Mouse (Mus musculus): ENCODE measurements at regions not wholly inside any gene's neighbourhood (a gene's known extent, or its start where the extent isn't known, plus 50 kb on each side); places are given as distances from the start of the nearest gene placed in this dataset.

- DNase-seq (ENCODE audit: low spot score in 2 of 2), result no peak
Measured at GRCm38 (mm10) chr1:42472495-42473230, 222.9 kb upstream of the Pou3f3 start.

DNA sequence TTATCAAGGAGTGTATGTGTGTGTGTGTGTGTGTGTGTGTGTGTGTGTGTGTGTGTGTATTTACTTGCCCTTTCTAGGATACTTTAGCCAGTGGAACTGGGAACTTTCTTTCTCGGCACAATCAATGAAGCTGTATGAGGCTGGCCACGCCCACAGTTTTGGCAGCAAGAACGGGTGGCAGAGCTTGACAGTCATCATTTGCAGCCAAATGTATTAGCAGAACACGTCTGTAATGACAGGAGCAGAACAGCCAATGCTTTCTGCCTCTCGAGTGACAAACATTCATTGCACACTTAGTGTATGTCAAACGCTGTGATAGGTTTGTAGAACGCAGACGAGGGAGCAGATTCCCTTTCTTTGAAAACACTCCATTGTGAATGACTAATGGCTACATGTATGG, 221.4 kb upstream of the Pou3f3 start:
- no peak for DNase-seq (ENCODE audit: low spot score in 2 of 2)

GRCm38 (mm10) chr1:42474831-42475230, 220.7 kb upstream of the Pou3f3 start:
- DNase-seq (ENCODE audit: low spot score in 2 of 2), result no peak

DNA sequence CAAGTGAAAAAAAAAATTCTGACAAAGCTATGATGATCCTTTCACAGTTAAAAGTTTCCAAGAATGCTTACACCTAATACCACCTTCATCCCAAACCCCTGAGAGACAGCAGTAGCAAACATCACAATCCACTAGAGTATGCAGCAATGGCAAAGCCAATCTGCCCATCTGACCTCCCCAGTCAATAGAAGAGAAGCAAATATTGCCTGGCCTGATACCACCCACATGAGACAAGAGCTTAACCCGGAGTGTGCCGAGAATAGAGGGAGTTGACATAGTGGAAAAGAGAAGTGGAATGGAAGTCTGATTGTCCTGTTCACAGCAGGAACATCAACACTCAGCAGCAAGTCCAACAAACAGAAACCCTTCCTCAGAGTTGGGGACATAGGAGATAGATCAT, 219.9 kb upstream of the Pou3f3 start:
- no peak for DNase-seq (ENCODE audit: low spot score in 2 of 2)

DNA sequence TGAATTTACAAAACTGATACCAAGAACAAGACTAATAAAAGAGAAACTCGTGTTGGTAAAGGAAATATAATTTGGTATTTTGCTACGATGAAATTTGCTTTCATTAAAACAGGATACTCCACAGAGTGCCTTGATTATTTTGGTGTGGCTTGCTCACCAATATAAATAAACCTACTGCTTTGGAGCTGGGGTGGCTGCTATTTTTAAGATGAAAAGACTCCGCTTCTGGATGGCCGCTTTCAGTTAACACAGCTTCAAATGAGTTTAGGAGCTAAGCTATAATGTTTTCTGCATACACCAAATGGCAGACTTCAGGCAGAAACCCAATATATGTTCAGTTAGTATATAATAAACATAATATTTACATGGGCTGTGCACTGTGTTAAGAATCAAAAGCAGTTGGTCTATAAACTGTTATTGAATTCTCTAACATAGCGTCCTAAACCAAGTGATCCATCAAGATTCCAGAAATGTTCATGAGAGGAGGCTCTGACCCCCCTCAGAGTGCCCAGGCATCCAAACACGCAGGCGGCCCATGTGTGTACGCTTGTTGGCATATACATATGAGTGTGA, 215.1 kb upstream of the Pou3f3 start:
- no peak for DNase-seq (ENCODE audit: low spot score in 2 of 2)

DNA sequence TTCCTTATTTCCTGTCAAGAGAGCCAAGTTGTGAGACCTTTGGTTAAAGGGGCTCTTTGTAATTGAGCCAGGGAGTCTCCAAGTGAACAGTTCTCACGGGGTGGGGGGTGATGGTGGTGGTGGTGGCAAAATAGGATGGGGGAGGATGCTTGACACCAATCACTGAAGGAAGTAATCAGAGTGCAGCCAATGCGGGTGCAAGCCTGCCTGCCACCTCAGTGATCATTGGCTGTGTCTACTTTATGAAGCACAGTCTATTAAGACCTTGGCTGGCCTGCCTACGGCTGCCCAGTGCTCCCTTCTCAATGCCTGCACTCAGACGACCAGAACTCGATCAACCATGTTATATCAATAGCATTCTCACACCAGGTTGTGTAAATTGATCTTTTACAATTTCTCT, 206.0 kb upstream of the Pou3f3 start:
- DNase-seq (ENCODE audit: low spot score in 2 of 2), result peak in 1 of 2 experiments; percentile 46

DNA sequence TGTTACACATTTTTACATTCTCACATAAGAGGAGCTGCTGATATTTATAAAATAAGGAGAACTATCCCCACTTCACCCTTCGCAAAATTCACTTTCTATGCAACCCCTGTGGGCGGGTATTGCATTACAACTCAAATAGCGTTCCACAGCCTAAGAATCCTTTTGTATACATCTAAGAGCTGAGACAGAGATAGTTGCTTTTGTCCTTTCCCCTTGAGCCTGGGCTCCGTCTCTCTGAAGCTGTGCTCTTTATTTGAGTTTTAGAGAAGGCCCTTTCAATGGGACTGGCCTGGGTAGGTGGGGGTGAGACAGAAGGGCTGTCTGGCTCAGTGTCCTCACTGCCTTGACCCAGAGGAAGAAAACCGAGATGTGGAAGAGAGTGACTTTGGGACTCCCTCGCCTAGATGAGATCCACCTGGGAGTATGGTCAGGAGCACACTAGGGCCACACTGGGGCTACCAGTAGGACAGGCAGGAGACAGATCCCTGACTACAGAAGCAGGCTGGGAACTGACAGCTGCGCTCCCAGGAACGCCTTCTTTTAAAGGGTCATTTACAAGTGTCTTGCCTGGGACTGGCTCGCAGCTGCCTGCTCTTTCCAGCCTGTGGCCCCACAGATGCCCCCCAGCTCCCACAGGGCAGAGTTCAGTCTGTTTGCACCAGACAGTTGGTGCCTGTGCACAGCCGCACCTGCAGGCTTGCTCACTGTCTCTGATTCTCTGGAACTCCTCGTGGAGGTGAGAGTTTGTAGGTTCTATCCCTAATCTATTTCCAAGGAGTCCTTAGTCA, 204.5 kb upstream of the Pou3f3 start:
- DNase-seq (ENCODE audit: low spot score in 2 of 2), result no peak

- DNase-seq (ENCODE audit: low spot score in 2 of 2), result peak; percentile 43 to 50
Measured at GRCm38 (mm10) chr1:42491644-42492277, 203.8 kb upstream of the Pou3f3 start.

DNA sequence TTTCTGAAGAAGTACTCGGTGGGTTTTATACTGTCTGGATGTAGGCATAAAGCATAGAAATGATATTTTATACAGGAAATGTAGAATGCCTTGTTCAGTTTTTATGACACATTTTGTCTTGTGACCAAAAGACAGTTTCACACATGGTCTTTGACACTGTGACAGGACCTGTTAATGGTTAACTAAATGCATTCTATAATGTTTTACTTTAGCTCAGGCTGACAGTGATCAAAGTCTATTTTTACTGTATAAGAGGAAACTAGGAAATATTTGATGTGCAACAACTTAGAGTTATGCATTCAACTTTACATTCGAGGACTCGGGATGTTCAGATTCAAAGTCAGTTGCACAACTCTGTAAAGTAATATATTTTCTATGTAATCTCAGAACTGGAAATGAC, 199.5 kb upstream of the Pou3f3 start:
- DNase-seq (ENCODE audit: low spot score in 2 of 2), result no peak

GRCm38 (mm10) chr1:42496433-42496832, 199.1 kb upstream of the Pou3f3 start:
- no peak for DNase-seq (ENCODE audit: low spot score in 2 of 2)

GRCm38 (mm10) chr1:42498901-42499300, 196.7 kb upstream of the Pou3f3 start:
- DNase-seq (ENCODE audit: low spot score in 2 of 2), result no peak

DNA sequence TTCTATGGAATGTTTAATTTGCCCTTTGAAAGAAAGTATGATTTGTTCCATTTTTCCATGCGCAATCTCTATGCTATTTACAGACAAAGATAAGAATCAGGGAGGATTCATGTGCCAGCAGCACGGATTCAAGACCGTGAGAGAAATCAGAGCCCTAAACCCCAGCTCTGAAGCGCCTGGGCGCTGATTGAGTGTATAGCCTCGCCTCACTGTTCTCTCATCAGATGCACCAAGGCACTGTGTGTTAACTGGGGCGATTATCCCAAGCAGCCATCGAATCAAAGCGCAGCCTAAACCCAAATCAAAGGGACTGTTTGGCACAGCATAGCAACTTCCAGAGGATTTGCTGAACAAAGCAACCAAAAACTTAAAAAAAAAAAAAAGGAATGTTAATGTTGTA, 191.1 kb upstream of the Pou3f3 start:
- DNase-seq (ENCODE audit: low spot score in 2 of 2), result no peak

GRCm38 (mm10) chr1:42505048-42505729, 190.4 kb upstream of the Pou3f3 start:
- no peak for DNase-seq (ENCODE audit: low spot score in 2 of 2)

DNA sequence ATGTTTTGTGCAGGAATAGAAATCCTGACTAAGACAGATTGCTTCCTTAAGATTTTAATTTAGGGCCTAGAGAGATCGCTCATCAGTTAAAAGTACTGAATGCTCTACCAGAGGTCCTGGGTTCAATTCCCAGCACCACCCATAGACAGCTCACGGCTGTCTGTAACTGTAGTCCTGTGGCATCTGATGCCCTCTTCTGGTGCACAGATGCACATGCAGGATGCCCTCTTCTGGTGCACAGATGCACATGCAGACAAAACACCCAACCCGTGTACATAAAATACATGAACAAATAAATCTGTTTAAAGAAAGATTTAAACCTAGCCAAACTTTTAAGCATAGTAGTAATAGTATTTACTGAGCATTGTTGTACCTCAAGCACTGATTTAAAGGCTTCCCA, 181.2 kb upstream of the Pou3f3 start:
- DNase-seq (ENCODE audit: low spot score in 2 of 2), result no peak

GRCm38 (mm10) chr1:42524401-42524800, 171.2 kb upstream of the Pou3f3 start:
- DNase-seq (ENCODE audit: low spot score in 2 of 2), result no peak

DNA sequence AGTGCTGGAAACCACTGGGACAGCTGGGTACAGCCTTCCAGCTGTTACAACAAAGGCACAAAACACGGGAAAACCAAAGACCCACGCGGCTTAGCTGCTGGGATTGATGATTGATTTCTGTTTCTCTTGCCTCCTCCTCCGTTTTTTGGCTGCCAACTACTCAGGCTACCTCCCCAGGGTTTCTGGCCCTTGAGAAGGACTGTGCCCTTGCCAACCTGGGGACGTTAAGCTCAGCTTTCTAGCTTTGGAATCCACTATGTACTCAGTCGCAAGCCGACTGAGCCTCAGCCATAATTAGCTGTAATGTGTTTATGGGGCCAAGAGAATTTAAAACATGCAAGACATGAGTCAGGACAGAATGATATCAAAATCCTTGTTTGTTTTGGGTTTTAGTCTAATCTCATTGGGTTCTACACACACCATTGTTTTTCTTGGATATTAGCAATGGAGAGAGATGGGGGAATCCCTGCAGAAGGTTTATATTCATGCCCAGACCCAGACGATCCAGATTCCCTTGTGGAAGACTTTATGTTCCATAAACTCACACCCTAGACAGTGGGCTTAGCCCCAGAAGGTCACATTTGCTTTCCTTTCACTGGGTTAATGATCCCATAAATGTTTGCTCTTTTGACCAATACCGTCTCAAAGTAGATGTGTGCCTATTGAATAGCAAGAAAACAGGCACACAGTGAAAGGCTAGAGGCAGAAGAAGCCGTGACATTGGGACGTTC, 167.7 kb upstream of the Pou3f3 start:
- no peak for DNase-seq (ENCODE audit: low spot score in 2 of 2)

- DNase-seq (ENCODE audit: low spot score in 2 of 2), result no peak
Measured at GRCm38 (mm10) chr1:42532908-42533307, 162.7 kb upstream of the Pou3f3 start.

GRCm38 (mm10) chr1:42539066-42539539, 156.5 kb upstream of the Pou3f3 start:
- DNase-seq (ENCODE audit: low spot score in 2 of 2), result peak; percentile 66 to 75

- DNase-seq (ENCODE audit: low spot score in 2 of 2), result peak; percentile 80 to 89
Measured at GRCm38 (mm10) chr1:42539541-42540520, 155.7 kb upstream of the Pou3f3 start.

DNA sequence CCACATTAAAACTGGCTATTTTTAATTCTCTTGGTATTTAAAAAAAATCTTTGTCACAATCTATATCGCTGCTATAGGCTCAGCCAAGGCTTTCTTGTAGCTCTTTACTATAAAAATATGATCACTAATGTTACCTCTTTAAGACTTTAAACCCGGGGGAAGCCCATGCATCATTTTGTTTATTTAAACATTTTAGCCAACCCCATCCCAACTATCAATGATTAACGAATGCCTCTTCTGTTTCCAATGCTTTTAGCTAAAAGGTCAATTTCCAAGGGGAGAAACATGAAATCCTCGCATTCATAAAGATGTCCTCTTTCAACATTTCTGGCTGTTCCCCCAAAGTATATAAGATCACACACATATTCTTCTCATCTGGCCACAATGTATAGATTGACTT, 153.6 kb upstream of the Pou3f3 start:
- DNase-seq (ENCODE audit: low spot score in 2 of 2), result no peak
